Mouse (Mus musculus) intestine, postnatal 0 days (tissue): ENCODE results near the gene Caskin1. TPM values are rescaled to one million over a fixed set of nuclear protein-coding genes. Genes with fewer than 3 reads are reported as not detected.

Source experiments
- ATAC-seq: fragments of 200-750 bp; cut with Nextera tagmentation; 2 replicates; pipeline ENCODE4 v1.8.0; 2017; ENCODE audit warnings: mild to moderate bottlenecking, moderate TSS enrichment, moderate library complexity
- H3K27ac ChIP-seq: fragments of 300-500 bp; sonication (generic); 2 replicates; pipeline ENCODE4 v1.5.1; 2014; ENCODE audit warnings: mild to moderate bottlenecking, low read depth, low read length, moderate library complexity
- H3K27me3 ChIP-seq: fragments of 300-500 bp; sonication (generic); replicated peaks from 2 replicates; pipeline ENCODE4 v1.6.1; 2014; ENCODE audit warnings: low read length, mixed read lengths; ENCODE audit not compliant: control insufficient read depth, insufficient read depth
- H3K36me3 ChIP-seq: fragments of 300-500 bp; sonication (generic); 2 replicates; pipeline ENCODE4 v1.6.1; 2014; ENCODE audit warnings: mild to moderate bottlenecking, moderate library complexity; ENCODE audit not compliant: control insufficient read depth, insufficient read depth
- H3K4me1 ChIP-seq: fragments of 300-500 bp; sonication (generic); replicated peaks from 2 replicates; pipeline ENCODE4 v1.6.1; 2014; ENCODE audit warnings: antibody characterized with exemption, low read length, mixed read lengths; ENCODE audit not compliant: control insufficient read depth, insufficient read depth
- H3K4me2 ChIP-seq: fragments of 300-500 bp; sonication (generic); replicated peaks from 2 replicates; pipeline ENCODE4 v1.6.1; 2014; ENCODE audit warnings: low read depth, mild to moderate bottlenecking, moderate library complexity
- H3K4me3 ChIP-seq: fragments of 300-500 bp; sonication (generic); 2 replicates; pipeline ENCODE4 v1.5.1; 2014; ENCODE audit warnings: low read depth, low read length
- H3K9ac ChIP-seq: fragments of 300-500 bp; sonication (generic); 2 replicates; pipeline ENCODE4 v1.6.1; 2014; ENCODE audit warnings: mild to moderate bottlenecking, low read depth, low read length
- H3K9me3 ChIP-seq: fragments of 300-500 bp; sonication (generic); 2 replicates; pipeline ENCODE4 v1.6.1; 2016; ENCODE audit warnings: mixed run types; ENCODE audit not compliant: control insufficient read depth
- CTCF ChIP-seq: sonication (generic); IDR thresholded peaks from 2 replicates; pipeline ENCODE4 v1.5.1; 2016; ENCODE audit warnings: low read depth, mild to moderate bottlenecking, control low read depth, antibody characterized with exemption, moderate library complexity
- WGBS: fragments of 180-500 bp; shearing (Covaris S2); extraction: QIAGEN DNeasy Blood & Tissue Kit; methylation state at CpG from one replicate; pipeline ENCODE4 v1.1.7; 2014; 5-methylcytosine and 5-hydroxymethylcytosine counted together
- polyA plus RNA-seq: library from polyadenylated mRNA; unstranded; fragments of >200 nt; fragmentation: Nextera tagmentation; extraction: Ambion mirVana; gene quantifications from 2 replicates; pipeline ENCODE4 v1.2.1, GENCODE M21; 2015

The Caskin1 gene
- polyA plus RNA-seq, 1 experiment from 2014 or later, result 0.78 TPM

DNA sequence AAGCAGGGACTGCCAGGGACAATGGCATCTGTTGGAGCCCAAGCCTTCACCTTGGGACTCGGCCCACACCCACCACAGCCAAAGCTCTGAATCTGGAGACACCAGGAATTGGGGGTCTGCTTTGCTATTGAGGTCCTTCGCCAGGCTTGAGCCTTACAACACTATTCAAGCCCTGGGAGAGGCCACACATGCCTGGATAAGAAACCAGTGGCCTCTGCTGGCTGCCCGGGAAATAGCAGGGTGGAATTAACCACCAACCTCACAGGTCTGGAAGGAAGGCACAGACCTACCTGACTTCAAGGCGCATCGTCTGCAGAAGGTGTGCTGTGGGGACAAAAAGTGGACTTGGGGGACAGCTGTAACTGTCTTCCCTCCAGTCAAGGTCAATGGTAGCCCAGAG is 25.2 kb downstream of the Caskin1 start:
- no peak overlapping the region for H3K27ac ChIP-seq
- H3K4me1 ChIP-seq, result no peaks in the 10 kb centered on the region
- TF ChIP-seq CTCF, result peak; percentile 86
- no peak overlapping the region for H3K9ac ChIP-seq
- H3K27me3 ChIP-seq, result no peaks in the 10 kb centered on the region
- H3K4me3 ChIP-seq, result no peak overlapping the region
- peaks cover 87% of the 10 kb centered on the region for H3K36me3 ChIP-seq
- WGBS, result 48% methylated on average over 5 of the region's 5 CpGs
- no peaks in the 10 kb centered on the region for H3K9me3 ChIP-seq
- ATAC-seq, result peak; percentile 24; the same call in 1 of the 2 replicates
- peak overlapping the region; percentile 27; the same call in 1 of the 2 replicates for H3K4me2 ChIP-seq

DNA sequence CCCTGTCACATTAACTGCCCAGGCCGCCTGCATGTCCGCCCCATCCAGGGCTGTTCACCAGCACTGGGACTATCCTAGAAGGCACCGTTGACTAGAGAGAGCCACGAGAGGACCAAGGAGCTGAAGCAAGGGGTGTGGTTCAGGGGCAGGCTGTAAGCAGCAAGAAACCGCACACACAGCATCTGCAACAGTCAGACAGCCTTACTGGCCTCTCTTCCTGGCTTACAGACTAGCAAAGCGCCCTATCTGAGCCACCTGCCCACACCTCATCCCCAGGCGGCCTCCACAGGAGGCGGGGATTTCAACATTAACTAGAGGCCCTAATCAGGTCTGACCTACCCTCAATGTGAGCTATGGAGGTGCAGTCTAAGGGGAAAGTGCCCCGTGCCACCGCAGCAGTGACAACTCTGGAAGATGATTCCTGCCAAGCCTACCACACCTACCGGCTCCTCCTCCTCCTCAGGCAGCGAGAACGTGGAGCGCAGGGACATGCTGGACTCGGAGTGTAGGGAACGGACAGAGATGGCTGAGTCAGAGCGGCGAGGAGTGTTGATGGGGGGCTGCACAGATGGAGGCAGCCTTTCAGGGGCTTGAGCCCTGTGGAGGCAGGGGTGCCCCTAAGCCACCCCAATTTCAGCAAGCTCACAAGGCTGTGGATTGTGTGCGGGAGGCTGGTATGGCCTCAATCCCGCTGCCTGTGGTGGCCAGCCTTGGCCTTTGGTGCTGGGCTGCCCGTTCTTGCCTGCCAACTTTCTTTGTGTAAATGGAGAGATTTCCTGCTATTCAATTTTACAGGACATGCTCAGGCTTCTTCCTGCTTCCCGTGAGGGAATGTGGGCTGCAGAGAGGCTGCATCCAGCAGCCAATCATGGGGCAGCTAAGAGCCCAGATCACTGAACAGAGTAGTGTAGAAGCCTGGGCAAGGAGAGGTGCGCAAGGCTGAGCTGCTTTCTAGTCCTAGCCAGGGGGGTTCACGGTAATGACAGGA is 26.2 kb downstream of the Caskin1 start:
- Histone ChIP-seq H3K9ac (no peak overlapping the region), H3K36me3 (peaks cover 83% of the 10 kb centered on the region), H3K27me3 (no peaks in the 10 kb centered on the region), H3K4me2 (peak overlapping the region; percentile 27), H3K9me3 (no peaks in the 10 kb centered on the region), H3K4me3 (no peak overlapping the region), H3K27ac (peak overlapping the region; percentile 21), H3K4me1 (no peaks in the 10 kb centered on the region)
- no peak for TF ChIP-seq CTCF
- ATAC-seq, result peak; percentile 14; the same call in 1 of the 2 replicates
- 73% methylated on average over 24 of the region's 24 CpGs for WGBS

DNA sequence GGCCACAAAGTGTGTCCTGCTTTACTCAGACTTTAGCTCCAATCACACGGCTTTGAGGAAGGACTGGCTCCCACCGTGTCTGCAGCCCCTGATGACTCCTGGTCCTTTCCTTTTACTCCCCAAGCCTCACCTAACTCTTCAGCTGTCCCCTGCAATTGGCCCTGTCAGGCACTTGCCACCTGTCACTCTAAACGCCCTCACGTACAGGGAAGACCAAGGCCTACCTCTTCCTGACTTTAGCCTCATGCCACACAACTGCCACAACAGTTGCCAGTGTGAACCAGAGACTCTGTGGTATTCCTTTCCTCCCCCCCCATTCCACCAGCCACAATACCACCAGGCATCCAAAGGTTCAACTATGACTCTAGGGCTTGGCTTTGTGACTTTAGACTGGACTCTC is 32.0 kb downstream of the Caskin1 start:
- Histone ChIP-seq H3K4me3 (no peak overlapping the region), H3K4me1 (peaks cover 3% of the 10 kb centered on the region; the same call in 1 of the 2 replicates), H3K9me3 (no peaks in the 10 kb centered on the region), H3K4me2 (no peak overlapping the region), H3K9ac (no peak overlapping the region), H3K27ac (no peak overlapping the region), H3K27me3 (no peaks in the 10 kb centered on the region), H3K36me3 (peaks cover 41% of the 10 kb centered on the region)
- TF ChIP-seq CTCF, result no peak
- ATAC-seq, result no peak
- 86% methylated on average over 4 of the region's 4 CpGs for WGBS

DNA sequence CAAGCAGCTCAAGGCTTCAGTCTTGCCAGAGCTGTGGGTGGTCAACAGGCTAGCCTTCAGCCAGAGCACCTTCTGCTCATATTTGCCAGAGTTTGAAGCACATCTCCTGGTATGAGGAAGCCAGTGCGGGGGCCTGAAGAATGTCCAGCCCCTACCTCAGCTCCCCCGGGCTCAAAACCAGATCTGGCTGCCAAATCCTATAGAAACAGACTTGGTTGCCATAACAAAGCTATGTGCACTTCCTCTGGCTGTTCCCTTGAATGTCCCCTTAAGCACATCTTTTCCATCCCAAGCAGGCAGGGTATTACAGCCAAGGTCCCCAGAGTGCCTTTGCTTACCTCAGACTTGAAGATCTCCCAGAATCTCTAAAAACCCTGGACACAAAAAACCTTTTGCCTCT is 36.3 kb downstream of the Caskin1 start:
- Histone ChIP-seq H3K27me3 (no peaks in the 10 kb centered on the region), H3K9me3 (no peaks in the 10 kb centered on the region), H3K4me1 (peaks cover 7% of the 10 kb centered on the region; the same call in 1 of the 2 replicates), H3K4me2 (no peak overlapping the region; the same call in 1 of the 2 replicates), H3K27ac (0 out of 2 replicates have a peak overlapping the region, but pooled peaks have one; percentile 7), H3K9ac (no peak overlapping the region), H3K4me3 (no peak overlapping the region), H3K36me3 (peaks cover 11% of the 10 kb centered on the region; the same call in 1 of the 2 replicates)
- no peak for ATAC-seq
- no peak for TF ChIP-seq CTCF
- 64% methylated on average over 2 of the region's 2 CpGs for WGBS

DNA sequence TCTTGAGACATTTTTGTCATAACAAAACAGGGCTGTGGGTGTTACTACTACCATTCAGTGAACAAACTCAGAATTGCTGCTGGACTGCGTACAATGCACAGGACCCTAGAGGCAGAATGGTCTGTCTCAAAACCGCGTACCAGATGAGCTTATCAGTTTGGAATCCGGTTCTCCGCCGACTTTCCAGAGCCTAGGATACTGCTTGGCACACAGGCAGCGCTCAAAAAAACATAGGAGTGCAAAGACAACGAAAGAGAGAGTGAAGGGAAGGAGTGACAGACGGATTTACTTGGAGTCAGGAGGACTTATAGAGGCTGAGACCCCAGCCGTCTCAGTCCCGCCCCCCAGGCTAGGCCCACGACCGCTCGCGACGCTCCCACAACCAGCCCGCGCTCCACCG is 38.9 kb downstream of the Caskin1 start:
- peak overlapping the region; percentile 81 for H3K9ac ChIP-seq
- no peak for TF ChIP-seq CTCF
- H3K27me3 ChIP-seq, result no peaks in the 10 kb centered on the region
- 0% methylated on average over 18 of the region's 19 CpGs for WGBS
- peaks cover 14% of the 10 kb centered on the region; the same call in 1 of the 2 replicates for H3K36me3 ChIP-seq
- H3K9me3 ChIP-seq, result no peaks in the 10 kb centered on the region
- peaks cover 11% of the 10 kb centered on the region; the same call in 1 of the 2 replicates for H3K4me1 ChIP-seq
- peak overlapping the region; percentile 64 for H3K27ac ChIP-seq
- peak overlapping the region; percentile 96 for H3K4me3 ChIP-seq
- peak overlapping the region; percentile 68 for H3K4me2 ChIP-seq
- ATAC-seq, result no peak

DNA sequence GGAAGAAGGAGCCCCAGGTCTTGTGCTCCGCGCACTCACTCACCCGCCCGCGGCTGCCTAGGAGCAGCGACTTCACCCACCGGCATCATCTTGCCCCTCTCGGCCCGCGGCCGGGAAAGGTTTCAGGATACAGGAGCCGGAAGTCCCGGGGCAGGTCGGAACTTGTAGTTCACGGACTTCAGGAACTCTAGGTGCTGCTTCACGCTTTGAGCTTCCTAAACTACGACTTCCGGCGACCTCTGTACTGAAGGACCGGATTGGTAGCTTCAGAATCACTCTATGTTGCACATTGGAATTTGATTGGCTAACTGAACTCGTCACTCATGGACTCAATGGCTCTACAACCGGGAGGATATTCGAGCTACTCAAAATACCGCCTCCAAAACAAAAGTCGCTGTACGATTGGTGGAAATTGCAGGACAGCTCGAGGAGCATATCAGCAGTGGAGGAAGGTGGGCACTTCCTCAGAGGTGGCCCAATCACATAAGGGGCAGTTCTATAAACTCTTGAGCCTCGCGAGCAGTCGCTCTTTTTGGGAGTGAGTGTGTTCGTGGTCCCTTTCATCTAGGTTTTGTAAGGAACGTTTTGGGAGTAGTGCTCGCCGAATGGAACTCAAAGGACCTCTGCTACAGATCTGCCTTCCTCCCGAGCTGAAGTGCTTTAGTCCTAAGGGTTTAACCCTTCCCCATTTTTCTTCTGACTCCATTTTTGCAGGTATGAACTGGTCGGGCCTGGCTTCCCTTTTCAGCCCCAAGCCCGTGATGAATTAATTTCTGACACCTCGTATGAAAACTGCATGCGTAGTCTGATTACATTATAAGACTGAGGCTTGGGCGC is 39.5 kb downstream of the Caskin1 start, which contains the start of gene Traf7:
Gene Traf7, minus strand, starts transcription at position 216 of the 837 bp plus-strand sequence.
- peak within 1 kb of the TSS; percentile 74 for H3K4me2 ChIP-seq
- peak; percentile 97 for ATAC-seq
- no peak for TF ChIP-seq CTCF
- peaks cover 12% of the 10 kb centered on the region; the same call in 1 of the 2 replicates for H3K36me3 ChIP-seq
- no peaks in the 10 kb centered on the region for H3K9me3 ChIP-seq
- under 1% methylated on average over 40 of the region's 40 CpGs for WGBS
- peak within 1 kb of the TSS; percentile 81 for H3K9ac ChIP-seq
- no peaks in the 10 kb centered on the region for H3K27me3 ChIP-seq
- peaks cover 11% of the 10 kb centered on the region; the same call in 1 of the 2 replicates for H3K4me1 ChIP-seq
- peak within 1 kb of the TSS; percentile 96 for H3K4me3 ChIP-seq
- H3K27ac ChIP-seq, result peak within 1 kb of the TSS; percentile 64
